In genomic region chr5:117166811-117167365, GRCm38 (mm10) we compare ENCODE assay signal across 20 mouse cellular contexts. TPM values are rescaled to one million over a fixed set of nuclear protein-coding genes. Genes with fewer than 3 reads are reported as not detected.
DNase-seq lines count a peak whose midpoint lies in the region; ATAC-seq and TF ChIP-seq lines count a peak whose summit lies in the region.
"Had no signal": no experiment of that assay in that cellular context is flagged by ENCODE, and none has a peak within 500 bp of the region (broad histone marks: within the 10 kb centered on the region; RNA-seq: fewer than 3 reads in every experiment).

No protein-coding gene starts in this region.

- H3K4me1 ChIP-seq in liver, adult 2 months (ENCODE audit: control insufficient read depth, insufficient read depth, low read length): peaks cover 27% of the 10 kb centered on the region
- no peaks in the 10 kb centered on the region for H3K4me1 ChIP-seq in intestine, postnatal 0 days (replicated peaks; ENCODE audit: control insufficient read depth, insufficient read depth, low read length)
- H3K4me1 ChIP-seq: heart, embryonic 13.5 days; neural tube, embryonic 15.5 days had no signal

- H3K27ac ChIP-seq in liver, adult 2 months (replicated peaks; ENCODE audit: insufficient read depth, low read depth, low read length): peak overlapping the region; percentile 8
- no peak overlapping the region for H3K27ac ChIP-seq in intestine, postnatal 0 days (ENCODE audit: low read depth, low read length)
- H3K27ac ChIP-seq: embryonic facial prominence, embryonic 10.5 days; heart, embryonic 13.5 days; hindbrain, embryonic 14.5 days; intestine, embryonic 15.5 days; layer of hippocampus, adult 2 months; liver, embryonic 12.5 days; neural tube, embryonic 15.5 days had no signal

- no peak overlapping the region for H3K4me3 ChIP-seq in liver, adult 2 months (ENCODE audit: insufficient read depth, low read depth, low read length)
- no peak overlapping the region for H3K4me3 ChIP-seq in intestine, postnatal 0 days (ENCODE audit: low read depth, low read length)
- H3K4me3 ChIP-seq: embryonic facial prominence, embryonic 10.5 days; heart, embryonic 13.5 days; intestine, embryonic 15.5 days; layer of hippocampus, adult 2 months; liver, embryonic 12.5 days; neural tube, embryonic 15.5 days had no signal

- TF ChIP-seq CTCF in liver, adult 2 months (IDR thresholded peaks at IDR 0.05; ENCODE audit: low read depth, low read length): no peak
- TF ChIP-seq CTCF in intestine, postnatal 0 days (IDR thresholded peaks at IDR 0.05; ENCODE audit: low read depth): no peak

- DNase-seq in liver, adult 2 months (ENCODE audit: extremely low read depth, low read depth, low spot score): peak; percentile 98
- DNase-seq in liver: no peak
- peak; percentile 92 for DNase-seq in cerebellum, adult 8-10 months
- peak; percentile 93 for DNase-seq in cerebellum, postnatal 36 days
- peak; percentile 71 for DNase-seq in skeletal muscle tissue, adult 2 months (ENCODE audit: low read depth, low spot score)
- no peak for DNase-seq in thymus, postnatal 10 days (ENCODE audit: low spot score in 2 of 2)
- DNase-seq: adrenal gland, adult 8-10 months; kidney, postnatal 10 days; lung, adult 2 months; right cerebral cortex, postnatal 4 days; thymus, postnatal 36 days had no signal

- ATAC-seq in intestine, postnatal 0 days: no peak
- ATAC-seq: intestine, embryonic 15.5 days; liver, embryonic 12.5 days; midbrain, embryonic 16.5 days had no signal

- no peaks in the 10 kb centered on the region for H3K9me3 ChIP-seq in intestine, postnatal 0 days (ENCODE audit: control insufficient read depth)
- H3K9me3 ChIP-seq: embryonic facial prominence, embryonic 10.5 days; heart, embryonic 13.5 days; intestine, embryonic 15.5 days; liver, embryonic 12.5 days; neural tube, embryonic 15.5 days had no signal

- no peak overlapping the region for H3K9ac ChIP-seq in liver, adult 2 months (ENCODE audit: low read depth, low read length)
- no peak overlapping the region for H3K9ac ChIP-seq in intestine, postnatal 0 days (ENCODE audit: low read depth, low read length)
- H3K9ac ChIP-seq: heart, embryonic 13.5 days; hindbrain, embryonic 14.5 days; intestine, embryonic 15.5 days; liver, embryonic 12.5 days; neural tube, embryonic 15.5 days had no signal

- peaks cover 45% of the 10 kb centered on the region for H3K79me2 ChIP-seq in liver, adult 2 months (ENCODE audit: control insufficient read depth, insufficient read depth, low read length)

- H3K36me3 ChIP-seq in liver, adult 2 months (ENCODE audit: control insufficient read depth, insufficient read depth, low read length): no peaks in the 10 kb centered on the region
- peaks cover 4% of the 10 kb centered on the region; the same call in 1 of the 2 replicates for H3K36me3 ChIP-seq in intestine, postnatal 0 days (ENCODE audit: control insufficient read depth, insufficient read depth)
- H3K36me3 ChIP-seq: embryonic facial prominence, embryonic 10.5 days; neural tube, embryonic 15.5 days had no signal

- H3K4me2 ChIP-seq in intestine, postnatal 0 days (replicated peaks; ENCODE audit: low read depth): no peak overlapping the region
- H3K4me2 ChIP-seq: heart, embryonic 13.5 days; hindbrain, embryonic 14.5 days; intestine, embryonic 15.5 days; liver, embryonic 12.5 days; neural tube, embryonic 15.5 days had no signal

- no peak for TF ChIP-seq POLR2A in liver, adult 2 months (IDR thresholded peaks at IDR 0.05; ENCODE audit: extremely low read depth, insufficient read depth, low read length)

- WGBS in liver, adult 2 months: 23% methylated on average over 11 of the region's 11 CpGs
- 82% methylated on average over 11 of the region's 11 CpGs for WGBS in intestine, postnatal 0 days

- no peaks in the 10 kb centered on the region for H3K27me3 ChIP-seq in liver, adult 2 months (ENCODE audit: control insufficient read depth, insufficient read depth, low read length)
- H3K27me3 ChIP-seq in intestine, postnatal 0 days (replicated peaks; ENCODE audit: control insufficient read depth, insufficient read depth, low read length): no peaks in the 10 kb centered on the region
- H3K27me3 ChIP-seq: heart, embryonic 13.5 days; intestine, embryonic 15.5 days; liver, embryonic 12.5 days; neural tube, embryonic 15.5 days had no signal

RNA-seq across cellular contexts. Expression of gene Taok3, which starts 47.0 kb away (rescaled TPM):
- total RNA-seq in liver, adult 2 months (2014; rRNA removed): 23.0 and 27.9 TPM in 2 replicates
- polyA plus RNA-seq in liver, adult 2 months (2012; rRNA removed): 14.7 and 16.2 TPM in 2 replicates
- polyA plus RNA-seq in intestine, postnatal 0 days (2015; fragmentation: Nextera tagmentation; extraction: Ambion mirVana): 40.4 and 47.7 TPM in 2 replicates

RNA-seq across cellular contexts. Expression of gene Suds3, which starts 51.0 kb away (rescaled TPM):
- 59.9 and 61.4 TPM in 2 replicates for total RNA-seq in liver, adult 2 months (2014; rRNA removed)
- polyA plus RNA-seq in liver, adult 2 months (2012; rRNA removed): 77.1 and 82.8 TPM in 2 replicates
- polyA plus RNA-seq in intestine, postnatal 0 days (2015; fragmentation: Nextera tagmentation; extraction: Ambion mirVana): 41.8 and 47.2 TPM in 2 replicates

Comparison
In these comparisons a context has a peak if more than half of its experiments do, and no peak if none do; other contexts are left out.
1. DNase-seq: peak in liver, adult 2 months (single experiment), cerebellum, adult 8-10 months (single experiment), cerebellum, postnatal 36 days (2 of 2) and skeletal muscle tissue, adult 2 months (single experiment); none in liver (single experiment) and thymus, postnatal 10 days (0 of 2).